Mouse (Mus musculus): ENCODE results near the gene Dusp16.

DNA sequence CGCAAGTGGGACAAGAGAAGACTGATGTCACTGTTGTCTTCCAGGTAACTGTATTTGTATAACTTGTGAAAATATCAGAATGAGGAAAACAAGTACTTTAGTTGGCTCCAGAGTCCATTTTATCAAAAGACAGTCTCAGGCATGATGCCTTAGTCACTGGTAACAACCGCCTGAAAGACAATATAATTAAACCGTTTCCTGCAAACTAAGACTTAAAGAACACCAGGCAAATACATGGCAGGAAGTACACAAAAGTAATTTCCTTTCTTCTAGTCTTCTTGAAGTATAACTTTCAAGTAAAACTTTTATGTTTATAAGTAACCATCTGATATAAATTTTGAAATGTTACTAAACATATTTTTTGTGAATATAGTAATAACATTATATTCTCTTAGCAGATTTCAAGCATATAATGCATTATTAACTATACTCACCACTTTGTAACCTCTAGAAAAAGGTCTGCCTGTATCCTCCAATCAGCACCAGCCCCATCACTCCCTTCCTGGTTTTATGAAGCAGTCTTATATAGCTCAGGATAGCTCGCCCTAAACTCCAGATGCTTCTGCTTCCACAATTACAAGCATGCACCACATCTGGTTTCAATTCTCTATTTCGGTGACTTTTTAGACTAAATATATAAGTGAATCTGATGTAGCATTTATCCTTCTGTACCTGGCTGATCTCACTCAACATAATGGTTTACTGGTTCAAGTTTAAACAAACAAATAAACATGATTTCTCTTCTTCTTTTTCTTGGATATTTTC is 40.4 kb downstream of the Dusp16 start:
- TF ChIP-seq EP300 (optimal IDR thresholded peaks at IDR 0.05) (no peak), CTCF (IDR thresholded peaks at IDR 0.05; ENCODE audit: low read depth) (no peak)

Measured in stomach, postnatal 0 days (tissue).